ENCODE assay signal across 21 mouse cellular contexts in the genomic region with DNA sequence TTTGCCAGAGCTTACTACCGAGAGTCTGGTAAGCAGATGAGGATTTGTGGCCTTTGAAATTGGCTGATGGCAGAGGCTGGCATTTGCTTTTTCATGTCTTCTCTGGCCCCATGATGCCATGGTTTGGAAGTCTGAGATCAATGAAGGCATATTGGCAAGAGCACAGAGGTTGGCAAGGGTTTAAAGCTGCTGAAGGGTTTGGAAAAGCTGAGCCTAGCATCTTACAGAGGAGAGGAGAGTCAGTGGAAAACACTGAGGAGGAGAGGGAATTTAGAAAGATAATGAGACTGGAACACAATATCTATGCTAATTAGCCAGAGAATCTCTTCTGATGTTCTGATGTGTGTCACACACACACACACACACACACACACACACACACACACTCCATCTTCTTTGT. TPM values are rescaled to one million over a fixed set of nuclear protein-coding genes. Genes with fewer than 3 reads are reported as not detected.
A peak's percentile ranks its signal among the peaks of the same experiment; 100 is the strongest.
DNase-seq lines count a peak whose midpoint lies in the region; ATAC-seq and TF ChIP-seq lines count a peak whose summit lies in the region.
"Had no signal": no experiment of that assay in that cellular context is flagged by ENCODE, and none has a peak within 500 bp of the region (broad histone marks: within the 10 kb centered on the region; RNA-seq: fewer than 3 reads in every experiment).

No protein-coding gene starts in this region.

- H3K4me2 ChIP-seq in forebrain, embryonic 15.5 days (replicated peaks): no peak overlapping the region
- H3K4me2 ChIP-seq in forebrain, embryonic 16.5 days (ENCODE audit: low read length): no peak overlapping the region
- H3K4me2 ChIP-seq in hindbrain, postnatal 0 days (ENCODE audit: low read depth, low read length): no peak overlapping the region
- no peak overlapping the region for H3K4me2 ChIP-seq in hindbrain, embryonic 11.5 days (replicated peaks; ENCODE audit: low read depth, low read length)
- H3K4me2 ChIP-seq in lung, postnatal 0 days (replicated peaks; ENCODE audit: low read depth, low read length): no peak overlapping the region
- H3K4me2 ChIP-seq: embryonic facial prominence, embryonic 15.5 days; heart, embryonic 12.5 days; hindbrain, embryonic 12.5 days; intestine, embryonic 15.5 days had no signal

- no peak for TF ChIP-seq CTCF in hindbrain, postnatal 0 days (IDR thresholded peaks at IDR 0.05; ENCODE audit: low read depth)
- no peak for TF ChIP-seq CTCF in lung, postnatal 0 days (IDR thresholded peaks at IDR 0.05)

- H3K4me3 ChIP-seq in forebrain, embryonic 15.5 days: no peak overlapping the region
- H3K4me3 ChIP-seq in forebrain, embryonic 16.5 days (replicated peaks; ENCODE audit: low read length): no peak overlapping the region
- H3K4me3 ChIP-seq in hindbrain, postnatal 0 days (ENCODE audit: low read length): no peak overlapping the region
- no peak overlapping the region for H3K4me3 ChIP-seq in hindbrain, embryonic 11.5 days (ENCODE audit: low read depth, low read length)
- H3K4me3 ChIP-seq in lung, postnatal 0 days (ENCODE audit: low read depth, low read length): no peak overlapping the region
- H3K4me3 ChIP-seq: embryonic facial prominence, embryonic 15.5 days; erythroblast, embryonic 14.5 days; heart, adult 2 months; heart, embryonic 12.5 days; hindbrain, embryonic 12.5 days; intestine, embryonic 15.5 days had no signal

- H3K4me1 ChIP-seq in forebrain, embryonic 15.5 days: 0 out of 2 replicates have a peak, but pooled peaks cover 4% of the 10 kb centered on the region
- peaks cover 4% of the 10 kb centered on the region for H3K4me1 ChIP-seq in forebrain, embryonic 16.5 days (replicated peaks; ENCODE audit: control insufficient read depth, insufficient read depth, low read length)
- no peaks in the 10 kb centered on the region for H3K4me1 ChIP-seq in hindbrain, postnatal 0 days (ENCODE audit: insufficient read depth, low read length)
- no peaks in the 10 kb centered on the region for H3K4me1 ChIP-seq in hindbrain, embryonic 11.5 days (replicated peaks; ENCODE audit: control insufficient read depth, insufficient read depth, low read length)
- H3K4me1 ChIP-seq in lung, postnatal 0 days (ENCODE audit: insufficient read depth, low read depth, low read length): no peaks in the 10 kb centered on the region
- H3K4me1 ChIP-seq: embryonic facial prominence, embryonic 15.5 days; hindbrain, embryonic 12.5 days; intestine, embryonic 15.5 days had no signal

- no peak overlapping the region for H3K9ac ChIP-seq in forebrain, embryonic 15.5 days (replicated peaks)
- no peak overlapping the region for H3K9ac ChIP-seq in forebrain, embryonic 16.5 days (replicated peaks; ENCODE audit: low read depth, low read length)
- H3K9ac ChIP-seq in hindbrain, postnatal 0 days (replicated peaks; ENCODE audit: low read length): no peak overlapping the region
- no peak overlapping the region for H3K9ac ChIP-seq in hindbrain, embryonic 11.5 days (ENCODE audit: low read depth, low read length)
- no peak overlapping the region for H3K9ac ChIP-seq in lung, postnatal 0 days (replicated peaks; ENCODE audit: low read depth)
- H3K9ac ChIP-seq: embryonic facial prominence, embryonic 15.5 days; heart, embryonic 12.5 days; hindbrain, embryonic 12.5 days; intestine, embryonic 15.5 days had no signal

- ATAC-seq in forebrain, embryonic 15.5 days (replicated peaks): 0 out of 2 replicates have a peak, but pooled peaks have one; percentile 16
- no peak; the same call in 1 of the 2 replicates for ATAC-seq in forebrain, embryonic 16.5 days
- ATAC-seq in hindbrain, postnatal 0 days: no peak
- ATAC-seq in hindbrain, embryonic 11.5 days (ENCODE audit: low FRiP score): no peak
- ATAC-seq in lung, postnatal 0 days: no peak
- ATAC-seq: activated CD4-positive, CD25-positive, alpha-beta regulatory T cell, adult 4 months; intestine, embryonic 15.5 days; Patski had no signal

- DNase-seq in hindbrain, postnatal 0 days (ENCODE audit: low spot score): peak; percentile 25
- no peak for DNase-seq in hindbrain, embryonic 11.5 days (ENCODE audit: low spot score)
- DNase-seq in retina, adult 2 months (ENCODE audit: low read depth, low spot score): peak; percentile 33
- no peak for DNase-seq in retina, postnatal 1 day
- no peak for DNase-seq in lung, postnatal 0 days (ENCODE audit: low spot score)
- DNase-seq: adrenal gland, postnatal 14 days; cerebellum, adult 18-20 months; cerebellum, adult 9-11 months; cerebellum, postnatal 36 days; gastrocnemius, postnatal 10 days; heart, adult 2 months had no signal

- H3K27me3 ChIP-seq in forebrain, embryonic 15.5 days: no peaks in the 10 kb centered on the region
- no peaks in the 10 kb centered on the region for H3K27me3 ChIP-seq in forebrain, embryonic 16.5 days (replicated peaks; ENCODE audit: control insufficient read depth, insufficient read depth, low read length)
- no peaks in the 10 kb centered on the region for H3K27me3 ChIP-seq in hindbrain, postnatal 0 days (ENCODE audit: insufficient read depth, low read length)
- no peaks in the 10 kb centered on the region for H3K27me3 ChIP-seq in hindbrain, embryonic 11.5 days (ENCODE audit: control insufficient read depth, insufficient read depth, low read length)
- H3K27me3 ChIP-seq in lung, postnatal 0 days (replicated peaks; ENCODE audit: insufficient read depth, low read length): no peaks in the 10 kb centered on the region
- H3K27me3 ChIP-seq: CH12.LX; embryonic facial prominence, embryonic 15.5 days; heart, embryonic 12.5 days; hindbrain, embryonic 12.5 days; intestine, embryonic 15.5 days; Patski had no signal

- no peak for TF ChIP-seq EP300 in lung, postnatal 0 days (IDR thresholded peaks at IDR 0.05)

- H3K27ac ChIP-seq in forebrain, embryonic 15.5 days (replicated peaks): no peak overlapping the region
- no peak overlapping the region for H3K27ac ChIP-seq in forebrain, embryonic 16.5 days (ENCODE audit: low read length)
- no peak overlapping the region for H3K27ac ChIP-seq in hindbrain, postnatal 0 days
- no peak overlapping the region for H3K27ac ChIP-seq in hindbrain, embryonic 11.5 days (ENCODE audit: low read depth, low read length)
- H3K27ac ChIP-seq in lung, postnatal 0 days (ENCODE audit: low read length): no peak overlapping the region
- H3K27ac ChIP-seq: embryonic facial prominence, embryonic 15.5 days; heart, adult 2 months; hindbrain, embryonic 12.5 days; intestine, embryonic 15.5 days had no signal

- WGBS in forebrain, embryonic 15.5 days: 45% methylated on average over 1 of the region's 1 CpGs
- WGBS in forebrain, embryonic 16.5 days: 45% methylated on average over 1 of the region's 1 CpGs
- WGBS in hindbrain, postnatal 0 days: 62% methylated on average over 1 of the region's 1 CpGs
- WGBS in hindbrain, embryonic 11.5 days: 88% methylated on average over 1 of the region's 1 CpGs
- 71% methylated on average over 1 of the region's 1 CpGs for WGBS in lung, postnatal 0 days

- no peaks in the 10 kb centered on the region for H3K9me3 ChIP-seq in forebrain, embryonic 15.5 days
- no peaks in the 10 kb centered on the region for H3K9me3 ChIP-seq in forebrain, embryonic 16.5 days (ENCODE audit: control insufficient read depth, low read length)
- H3K9me3 ChIP-seq in hindbrain, postnatal 0 days (ENCODE audit: low read length): no peaks in the 10 kb centered on the region
- H3K9me3 ChIP-seq in hindbrain, embryonic 11.5 days (ENCODE audit: control insufficient read depth, low read length): no peaks in the 10 kb centered on the region
- no peaks in the 10 kb centered on the region for H3K9me3 ChIP-seq in lung, postnatal 0 days (ENCODE audit: low read length)
- H3K9me3 ChIP-seq: embryonic facial prominence, embryonic 15.5 days; heart, embryonic 12.5 days; hindbrain, embryonic 12.5 days; intestine, embryonic 15.5 days had no signal

- H3K36me3 ChIP-seq in forebrain, embryonic 15.5 days: no peaks in the 10 kb centered on the region
- H3K36me3 ChIP-seq in forebrain, embryonic 16.5 days (ENCODE audit: control insufficient read depth, insufficient read depth): no peaks in the 10 kb centered on the region
- no peaks in the 10 kb centered on the region for H3K36me3 ChIP-seq in hindbrain, postnatal 0 days (ENCODE audit: insufficient read depth, low read length)
- H3K36me3 ChIP-seq in hindbrain, embryonic 11.5 days (ENCODE audit: control insufficient read depth, insufficient read depth, low read length): no peaks in the 10 kb centered on the region
- H3K36me3 ChIP-seq in lung, postnatal 0 days (ENCODE audit: insufficient read depth, low read length): no peaks in the 10 kb centered on the region
- H3K36me3 ChIP-seq: embryonic facial prominence, embryonic 15.5 days; hindbrain, embryonic 12.5 days; intestine, embryonic 15.5 days had no signal

RNA-seq across cellular contexts. Expression of gene Strip2, which starts 27.7 kb away (rescaled TPM):
- 2.4 and 3.0 TPM in 2 replicates for polyA plus RNA-seq in forebrain, embryonic 15.5 days (2015; fragmentation: Nextera tagmentation; extraction: Ambion mirVana)
- polyA plus RNA-seq in forebrain, embryonic 16.5 days (2015; fragmentation: Nextera tagmentation; extraction: Ambion mirVana): 4.2 and 4.9 TPM in 2 replicates
- 22.6 and 23.2 TPM in 2 replicates for total RNA-seq in hindbrain, postnatal 0 days (2014; rRNA removed)
- polyA plus RNA-seq in hindbrain, postnatal 0 days (2015; fragmentation: Nextera tagmentation; extraction: Ambion mirVana): 10.8 and 11.6 TPM in 2 replicates
- 0.82 and 0.99 TPM in 2 replicates for polyA plus RNA-seq in hindbrain, embryonic 11.5 days (2014; fragmentation: Nextera tagmentation; extraction: Ambion mirVana)
- polyA plus RNA-seq in lung, postnatal 0 days (2015; fragmentation: Nextera tagmentation; extraction: Ambion mirVana): 0.47 and 0.60 TPM in 2 replicates
- polyA plus RNA-seq: activated CD4-positive, CD25-positive, alpha-beta regulatory T cell, adult 4 months had no signal

Comparison
In these comparisons a context has a peak if more than half of its experiments do, and no peak if none do; other contexts are left out.
1. DNase-seq: peak in hindbrain, postnatal 0 days (single experiment) and retina, adult 2 months (single experiment); none in hindbrain, embryonic 11.5 days (single experiment), retina, postnatal 1 day (single experiment) and lung, postnatal 0 days (single experiment).